Mouse (Mus musculus): ENCODE results near the gene Gins1. TPM values are rescaled to one million over a fixed set of nuclear protein-coding genes. Genes with fewer than 3 reads are reported as not detected.

Gins1 gene
- polyA plus RNA-seq, 1 experiment from 2014 or later: 42.5 TPM

GRCm38 (mm10) chr2:150959521-150959920 lies 54.3 kb downstream of the Gins1 start:
- H3K9me3 ChIP-seq (ENCODE audit: control insufficient read depth, low read length): no peaks in the 10 kb centered on the region
- WGBS: 92% methylated on average over 10 of the region's 10 CpGs
- ATAC-seq (replicated peaks; ENCODE audit: low FRiP score, low TSS enrichment, low read depth) (no peak), DNase-seq (ENCODE audit: low spot score) (no peak)
- H3K27me3 ChIP-seq (replicated peaks; ENCODE audit: control insufficient read depth, insufficient read depth, low read length): no peaks in the 10 kb centered on the region
- H3K4me1 ChIP-seq (replicated peaks; ENCODE audit: control insufficient read depth, insufficient read depth, low read length): no peaks in the 10 kb centered on the region
- H3K4me2 ChIP-seq (ENCODE audit: low read length): no peak overlapping the region
- H3K36me3 ChIP-seq (ENCODE audit: control insufficient read depth, insufficient read depth, low read length): peaks cover 56% of the 10 kb centered on the region
- no peak overlapping the region for H3K9ac ChIP-seq (ENCODE audit: low read length)
- no peak overlapping the region for H3K27ac ChIP-seq (ENCODE audit: low read depth)
- H3K4me3 ChIP-seq (ENCODE audit: low read depth, low read length): no peak overlapping the region

DNA sequence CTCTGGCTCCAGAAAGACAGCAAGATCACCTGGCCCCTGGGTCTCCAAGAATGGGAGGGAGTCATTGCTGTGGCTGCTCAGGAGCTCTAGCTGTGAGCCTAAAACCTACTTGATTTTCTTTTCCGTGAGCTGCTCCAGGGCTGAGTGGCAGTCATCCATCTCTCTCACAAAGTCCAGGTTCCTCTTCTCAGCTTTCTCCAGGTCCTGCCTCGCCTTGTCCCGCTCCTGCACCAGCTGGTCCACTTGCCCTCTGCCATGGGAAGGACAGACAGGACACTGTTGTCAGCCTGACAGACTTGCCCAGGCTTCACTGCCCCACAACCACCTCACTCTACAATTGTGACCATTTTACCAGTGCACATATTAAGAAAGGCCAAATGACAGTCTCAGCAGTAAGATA lies 58.0 kb downstream of the Gins1 start:
- Histone ChIP-seq H3K27ac (ENCODE audit: low read depth) (no peak overlapping the region), H3K4me1 (replicated peaks; ENCODE audit: control insufficient read depth, insufficient read depth, low read length) (no peaks in the 10 kb centered on the region), H3K4me3 (ENCODE audit: low read depth, low read length) (no peak overlapping the region), H3K4me2 (ENCODE audit: low read length) (no peak overlapping the region), H3K9ac (ENCODE audit: low read length) (no peak overlapping the region), H3K27me3 (replicated peaks; ENCODE audit: control insufficient read depth, insufficient read depth, low read length) (no peaks in the 10 kb centered on the region), H3K36me3 (ENCODE audit: control insufficient read depth, insufficient read depth, low read length) (peaks cover 56% of the 10 kb centered on the region), H3K9me3 (ENCODE audit: control insufficient read depth, low read length) (no peaks in the 10 kb centered on the region)
- 84% methylated on average over 3 of the region's 3 CpGs for WGBS
- ATAC-seq (replicated peaks; ENCODE audit: low FRiP score, low TSS enrichment, low read depth) (no peak), DNase-seq (ENCODE audit: low spot score) (no peak)

GRCm38 (mm10) chr2:150964641-150965040 lies 59.4 kb downstream of the Gins1 start:
- peaks cover 50% of the 10 kb centered on the region for H3K36me3 ChIP-seq (ENCODE audit: control insufficient read depth, insufficient read depth, low read length)
- ATAC-seq (replicated peaks; ENCODE audit: low FRiP score, low TSS enrichment, low read depth) (no peak), DNase-seq (ENCODE audit: low spot score) (no peak)
- no peaks in the 10 kb centered on the region for H3K27me3 ChIP-seq (replicated peaks; ENCODE audit: control insufficient read depth, insufficient read depth, low read length)
- 91% methylated on average over 3 of the region's 3 CpGs for WGBS
- no peak overlapping the region for H3K4me3 ChIP-seq (ENCODE audit: low read depth, low read length)
- H3K4me2 ChIP-seq (ENCODE audit: low read length): no peak overlapping the region
- H3K4me1 ChIP-seq (replicated peaks; ENCODE audit: control insufficient read depth, insufficient read depth, low read length): no peaks in the 10 kb centered on the region
- H3K27ac ChIP-seq (ENCODE audit: low read depth): no peak overlapping the region
- no peaks in the 10 kb centered on the region for H3K9me3 ChIP-seq (ENCODE audit: control insufficient read depth, low read length)
- H3K9ac ChIP-seq (ENCODE audit: low read length): no peak overlapping the region

DNA sequence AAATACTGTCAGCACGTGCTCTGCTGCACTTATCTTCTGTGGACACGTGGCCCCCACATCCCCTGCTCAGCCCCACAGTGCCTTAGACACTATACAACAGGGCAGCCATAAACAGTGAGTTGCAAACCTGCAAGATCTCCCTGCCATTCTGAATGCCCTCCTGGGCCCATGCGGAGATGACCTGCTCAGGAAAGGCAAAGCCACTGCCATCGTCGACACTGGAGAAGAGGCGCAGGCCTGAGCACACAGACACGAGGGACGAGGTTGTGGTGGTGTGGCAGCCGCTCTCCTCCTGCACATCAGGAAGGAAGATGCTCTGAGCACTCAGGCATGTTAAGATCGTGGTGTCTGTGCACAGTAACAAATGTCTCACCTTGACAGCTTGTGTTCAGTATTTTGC lies 60.8 kb downstream of the Gins1 start:
- ATAC-seq (replicated peaks; ENCODE audit: low FRiP score, low TSS enrichment, low read depth) (no peak), DNase-seq (ENCODE audit: low spot score) (no peak)
- Histone ChIP-seq H3K27me3 (replicated peaks; ENCODE audit: control insufficient read depth, insufficient read depth, low read length) (no peaks in the 10 kb centered on the region), H3K27ac (ENCODE audit: low read depth) (no peak overlapping the region), H3K4me3 (ENCODE audit: low read depth, low read length) (no peak overlapping the region), H3K9ac (ENCODE audit: low read length) (no peak overlapping the region), H3K4me2 (ENCODE audit: low read length) (no peak overlapping the region), H3K4me1 (replicated peaks; ENCODE audit: control insufficient read depth, insufficient read depth, low read length) (no peaks in the 10 kb centered on the region), H3K9me3 (ENCODE audit: control insufficient read depth, low read length) (no peaks in the 10 kb centered on the region), H3K36me3 (ENCODE audit: control insufficient read depth, insufficient read depth, low read length) (peaks cover 55% of the 10 kb centered on the region)
- 89% methylated on average over 10 of the region's 10 CpGs for WGBS

DNA sequence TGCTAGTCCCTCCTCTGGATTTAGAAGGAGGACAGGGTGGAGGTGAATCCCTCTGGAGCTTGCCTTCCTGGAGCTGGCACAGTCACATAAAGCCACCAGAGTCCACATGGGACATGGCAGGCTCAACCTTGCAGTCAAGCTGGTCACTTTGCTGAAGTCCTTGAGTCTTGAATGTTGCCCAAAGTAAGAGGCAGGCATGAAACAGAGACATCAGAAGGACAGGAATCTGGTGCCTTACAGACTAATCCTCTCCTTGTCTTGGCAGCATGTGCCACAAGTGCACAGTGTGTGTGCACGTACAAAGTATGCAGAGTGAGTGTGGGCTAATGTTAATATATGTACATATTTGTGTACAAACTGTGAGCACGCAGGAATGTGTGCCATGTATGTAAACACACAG lies 62.3 kb downstream of the Gins1 start:
- Histone ChIP-seq H3K4me3 (ENCODE audit: low read depth, low read length) (no peak overlapping the region), H3K9ac (ENCODE audit: low read length) (no peak overlapping the region), H3K36me3 (ENCODE audit: control insufficient read depth, insufficient read depth, low read length) (peaks cover 55% of the 10 kb centered on the region), H3K27me3 (replicated peaks; ENCODE audit: control insufficient read depth, insufficient read depth, low read length) (no peaks in the 10 kb centered on the region), H3K27ac (ENCODE audit: low read depth) (no peak overlapping the region), H3K9me3 (ENCODE audit: control insufficient read depth, low read length) (no peaks in the 10 kb centered on the region), H3K4me1 (replicated peaks; ENCODE audit: control insufficient read depth, insufficient read depth, low read length) (no peaks in the 10 kb centered on the region), H3K4me2 (ENCODE audit: low read length) (no peak overlapping the region)
- DNase-seq (ENCODE audit: low spot score) (no peak), ATAC-seq (replicated peaks; ENCODE audit: low FRiP score, low TSS enrichment, low read depth) (no peak)
- WGBS: 80% methylated on average over 2 of the region's 2 CpGs

DNA sequence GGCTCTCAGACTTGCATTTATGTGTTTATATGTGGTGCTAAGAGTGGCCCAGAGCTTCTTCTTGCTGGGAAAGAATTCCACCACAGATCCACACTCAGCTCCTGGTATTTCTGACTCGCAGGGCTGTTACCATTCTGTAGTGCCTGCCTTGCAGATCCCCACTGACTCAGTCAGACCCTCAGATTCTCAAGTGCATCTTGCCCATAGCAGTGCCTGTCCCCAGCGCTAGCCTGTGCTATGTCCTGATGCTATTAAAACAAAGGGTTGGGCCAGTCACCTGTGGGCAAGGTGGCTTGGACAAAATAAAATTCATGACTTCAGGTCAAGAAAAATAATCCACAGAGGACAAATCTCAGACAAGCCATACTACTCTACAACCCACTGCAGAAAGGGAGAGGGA lies 64.0 kb downstream of the Gins1 start:
- no peak for DNase-seq (ENCODE audit: low spot score)
- no peaks in the 10 kb centered on the region for H3K4me1 ChIP-seq (replicated peaks; ENCODE audit: control insufficient read depth, insufficient read depth, low read length)
- no peak for ATAC-seq (replicated peaks; ENCODE audit: low FRiP score, low TSS enrichment, low read depth)

DNA sequence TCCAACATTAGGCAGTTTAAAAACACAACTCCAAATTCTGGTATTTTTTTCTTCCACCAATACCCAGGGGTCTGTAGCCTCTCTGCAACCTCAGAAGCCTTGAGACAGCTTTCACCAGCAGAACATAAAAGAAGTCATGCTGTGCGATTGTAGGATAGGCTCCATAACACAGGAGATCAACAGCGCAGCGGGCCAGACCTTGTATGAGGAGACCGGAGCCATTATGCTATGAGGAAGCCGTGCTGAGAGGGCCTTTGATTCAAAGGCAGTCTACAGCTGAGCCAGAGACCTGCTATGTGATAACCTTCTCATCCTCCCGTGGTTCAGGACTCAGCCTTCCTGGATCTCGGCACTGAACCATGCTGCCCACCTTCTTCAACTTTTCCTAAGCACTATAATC lies 66.7 kb downstream of the Gins1 start:
- Histone ChIP-seq H3K9me3 (ENCODE audit: control insufficient read depth, low read length) (no peaks in the 10 kb centered on the region), H3K27me3 (replicated peaks; ENCODE audit: control insufficient read depth, insufficient read depth, low read length) (no peaks in the 10 kb centered on the region), H3K9ac (ENCODE audit: low read length) (no peak overlapping the region), H3K27ac (ENCODE audit: low read depth) (no peak overlapping the region), H3K4me2 (ENCODE audit: low read length) (no peak overlapping the region), H3K4me3 (ENCODE audit: low read depth, low read length) (no peak overlapping the region), H3K36me3 (ENCODE audit: control insufficient read depth, insufficient read depth, low read length) (peaks cover 57% of the 10 kb centered on the region), H3K4me1 (replicated peaks; ENCODE audit: control insufficient read depth, insufficient read depth, low read length) (no peaks in the 10 kb centered on the region)
- ATAC-seq (replicated peaks; ENCODE audit: low FRiP score, low TSS enrichment, low read depth): no peak
- no peak for DNase-seq (ENCODE audit: low spot score)
- 93% methylated on average over 7 of the region's 7 CpGs for WGBS

More for the DNA sequence above, 64.0 kb downstream of the Gins1 start:
- Histone ChIP-seq H3K9me3 (ENCODE audit: control insufficient read depth, low read length) (no peaks in the 10 kb centered on the region), H3K9ac (ENCODE audit: low read length) (no peak overlapping the region), H3K27me3 (replicated peaks; ENCODE audit: control insufficient read depth, insufficient read depth, low read length) (no peaks in the 10 kb centered on the region), H3K27ac (ENCODE audit: low read depth) (no peak overlapping the region), H3K4me2 (ENCODE audit: low read length) (no peak overlapping the region), H3K4me3 (ENCODE audit: low read depth, low read length) (no peak overlapping the region), H3K36me3 (ENCODE audit: control insufficient read depth, insufficient read depth, low read length) (peaks cover 60% of the 10 kb centered on the region)
- 90% methylated on average over 2 of the region's 2 CpGs for whole genome bisulfite sequencing

DNA sequence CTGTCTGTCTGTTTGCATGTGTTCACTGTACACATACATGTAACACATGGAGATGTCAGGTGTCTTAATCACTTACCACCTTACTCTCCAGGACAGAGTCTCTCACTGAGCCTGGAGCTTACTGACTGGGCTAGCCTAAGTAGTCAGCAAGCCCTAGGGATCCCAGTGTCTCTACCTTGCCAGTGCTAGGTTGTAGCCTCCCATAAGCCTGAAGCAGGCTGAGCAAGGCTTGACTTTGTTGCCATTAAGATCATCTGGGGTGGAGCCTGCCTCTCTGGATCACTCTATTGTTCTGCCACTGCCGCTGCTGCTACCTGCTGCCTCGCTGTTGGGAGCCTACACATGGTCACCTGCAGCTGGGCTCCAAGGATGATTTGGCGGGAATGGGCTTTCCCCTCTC lies 67.5 kb downstream of the Gins1 start:
- no peak overlapping the region for H3K4me2 ChIP-seq (ENCODE audit: low read length)
- H3K9ac ChIP-seq (ENCODE audit: low read length): no peak overlapping the region
- peaks cover 60% of the 10 kb centered on the region for H3K36me3 ChIP-seq (ENCODE audit: control insufficient read depth, insufficient read depth, low read length)
- H3K27ac ChIP-seq (ENCODE audit: low read depth): no peak overlapping the region
- 90% methylated on average over 3 of the region's 3 CpGs for WGBS
- ATAC-seq (replicated peaks; ENCODE audit: low FRiP score, low TSS enrichment, low read depth) (no peak), DNase-seq (ENCODE audit: low spot score) (no peak)
- no peaks in the 10 kb centered on the region for H3K9me3 ChIP-seq (ENCODE audit: control insufficient read depth, low read length)
- no peaks in the 10 kb centered on the region for H3K4me1 ChIP-seq (replicated peaks; ENCODE audit: control insufficient read depth, insufficient read depth, low read length)
- H3K4me3 ChIP-seq (ENCODE audit: low read depth, low read length): no peak overlapping the region
- H3K27me3 ChIP-seq (replicated peaks; ENCODE audit: control insufficient read depth, insufficient read depth, low read length): no peaks in the 10 kb centered on the region

- 91% methylated on average over 8 of the region's 8 CpGs for WGBS
- H3K27me3 ChIP-seq (replicated peaks; ENCODE audit: control insufficient read depth, insufficient read depth, low read length): no peaks in the 10 kb centered on the region
- H3K27ac ChIP-seq (ENCODE audit: low read depth): no peak overlapping the region
- ATAC-seq (replicated peaks; ENCODE audit: low FRiP score, low TSS enrichment, low read depth) (no peak), DNase-seq (ENCODE audit: low spot score) (no peak)
- H3K4me3 ChIP-seq (ENCODE audit: low read depth, low read length): no peak overlapping the region
- no peaks in the 10 kb centered on the region for H3K4me1 ChIP-seq (replicated peaks; ENCODE audit: control insufficient read depth, insufficient read depth, low read length)
- H3K36me3 ChIP-seq (ENCODE audit: control insufficient read depth, insufficient read depth, low read length): peaks cover 54% of the 10 kb centered on the region
- no peak overlapping the region for H3K4me2 ChIP-seq (ENCODE audit: low read length)
- H3K9ac ChIP-seq (ENCODE audit: low read length): no peak overlapping the region
- H3K9me3 ChIP-seq (ENCODE audit: control insufficient read depth, low read length): no peaks in the 10 kb centered on the region
These were observed 68.4 kb downstream of the Gins1 start for GRCm38 (mm10) chr2:150973401-150974115.

All from intestine, embryonic 14.5 days (tissue).